Mouse (Mus musculus) urinary bladder, adult 18-20 months (tissue): ENCODE measurements around the gene Tm9sf4.

ENCODE experiments used
- DNase-seq, 2 experiments: peaks; one replicate each; pipeline ENCODE4 v3.0.0; 2022; ENCODE audit warnings: low spot score in 2 of 2, mixed read lengths in 2 of 2

The Tm9sf4 gene

GRCm38 (mm10) chr2:153157270-153157669, 3.8 kb upstream of the Tm9sf4 start:
- no peak for DNase-seq

- no peak for DNase-seq
Measured at GRCm38 (mm10) chr2:153160133-153160532, 970 bp upstream of the Tm9sf4 start.

- DNase-seq = no peak
Measured at GRCm38 (mm10) chr2:153161684-153162080, 579 bp downstream of the Tm9sf4 start.

GRCm38 (mm10) chr2:153167136-153167535, 6.0 kb downstream of the Tm9sf4 start:
- no peak for DNase-seq

- DNase-seq = no peak
Measured at GRCm38 (mm10) chr2:153168134-153168820, 7.2 kb downstream of the Tm9sf4 start.

GRCm38 (mm10) chr2:153170490-153171224, 9.6 kb downstream of the Tm9sf4 start:
- DNase-seq = no peak

- no peak for DNase-seq
Measured at GRCm38 (mm10) chr2:153171966-153172365, 10.9 kb downstream of the Tm9sf4 start.

- no peak for DNase-seq
Measured at GRCm38 (mm10) chr2:153175995-153176570, 15.0 kb downstream of the Tm9sf4 start.

- DNase-seq = no peak
Measured at GRCm38 (mm10) chr2:153177188-153177587, 16.1 kb downstream of the Tm9sf4 start.

- DNase-seq = no peak
Measured at GRCm38 (mm10) chr2:153179126-153179860, 18.2 kb downstream of the Tm9sf4 start.

GRCm38 (mm10) chr2:153179961-153180360, 18.9 kb downstream of the Tm9sf4 start:
- no peak for DNase-seq

GRCm38 (mm10) chr2:153186176-153186591, 25.1 kb downstream of the Tm9sf4 start:
- no peak for DNase-seq

- DNase-seq = no peak
Measured at GRCm38 (mm10) chr2:153187848-153188247, 26.7 kb downstream of the Tm9sf4 start.

GRCm38 (mm10) chr2:153191242-153191641, 30.1 kb downstream of the Tm9sf4 start:
- no peak for DNase-seq

- DNase-seq = no peak
Measured at GRCm38 (mm10) chr2:153194255-153194654, 33.2 kb downstream of the Tm9sf4 start.

GRCm38 (mm10) chr2:153198485-153198884, 37.4 kb downstream of the Tm9sf4 start:
- DNase-seq = no peak

- no peak for DNase-seq
Measured at GRCm38 (mm10) chr2:153199114-153199513, 38.0 kb downstream of the Tm9sf4 start.

- no peak for DNase-seq
Measured at GRCm38 (mm10) chr2:153202766-153203165, 41.7 kb downstream of the Tm9sf4 start.

- no peak for DNase-seq
Measured at GRCm38 (mm10) chr2:153208149-153208548, 47.0 kb downstream of the Tm9sf4 start.

GRCm38 (mm10) chr2:153209286-153209685, 48.2 kb downstream of the Tm9sf4 start:
- no peak for DNase-seq

- no peak for DNase-seq
Measured at GRCm38 (mm10) chr2:153211451-153211850, 50.3 kb downstream of the Tm9sf4 start.

- DNase-seq = no peak
Measured at GRCm38 (mm10) chr2:153213351-153213750, 52.2 kb downstream of the Tm9sf4 start.
